Mouse (Mus musculus) bone marrow, adult 2 months (tissue): ENCODE measurements around the gene Gm10643.

ENCODE experiments used
- CTCF ChIP-seq: fragments of 200-500 bp; IDR thresholded peaks from 2 replicates; pipeline ENCODE4 v1.5.1; 2011; ENCODE audit warnings: low read length, control low read depth; ENCODE audit not compliant: control insufficient read depth, insufficient read depth
- POLR2A ChIP-seq: fragments of 200-500 bp; IDR thresholded peaks from 2 replicates; pipeline ENCODE4 v1.6.1; 2011; ENCODE audit warnings: low read depth, mild to moderate bottlenecking, control low read depth, low read length, borderline replicate concordance; ENCODE audit not compliant: control insufficient read depth

- TF ChIP-seq CTCF (no peak), POLR2A (no peak)
Measured at GRCm38 (mm10) chr8:84087821-84088220, 22.9 kb upstream of the Gm10643 start.
